Mouse (Mus musculus) adrenal gland, adult 2 months (tissue): ENCODE results near the gene Treh. TPM values are rescaled to one million over a fixed set of nuclear protein-coding genes. Genes with fewer than 3 reads are reported as not detected.

Experiments used
- DNase-seq: peaks from one replicate; pipeline ENCODE4 v3.0.0; 2021
- polyA plus RNA-seq: library from polyadenylated mRNA; depleted of rRNA; stranded (reverse); fragments of >200 nt; gene quantifications from 2 replicates; pipeline ENCODE4 v1.2.3, GENCODE M21; 2012; rRNA removed
- total RNA-seq, 2 experiments: library from RNA; stranded (reverse); gene quantifications; 2 replicates each; pipeline ENCODE4 v1.2.3; 2021

The Treh gene
- total and polyA plus RNA-seq, 3 experiments, result not detected

- peak; percentile 83 for DNase-seq
Measured at GRCm38 (mm10) chr9:44734524-44735494, 61.8 kb downstream of the Treh start, which contains the start of gene Phldb1. Gene Phldb1 (minus strand): TSS chr9:44735198.

- no peak for DNase-seq
Measured at GRCm38 (mm10) chr9:44735886-44736285, 62.9 kb downstream of the Treh start.

Other genes starting within 250 kb of the Treh start
- not detected for gene Foxr1, start 232.1 kb upstream of the Treh start, total RNA-seq
- gene Foxr1, start 232.1 kb upstream of the Treh start, polyA plus RNA-seq, result not detected in 2 replicates
- not detected for gene Upk2, start 218.3 kb upstream of the Treh start, total RNA-seq
- gene Upk2, start 218.3 kb upstream of the Treh start, polyA plus RNA-seq, result not detected in 2 replicates
- 10 to 100 TPM; 41.9 to 61.1 TPM for gene Bcl9l, start 190.4 kb upstream of the Treh start, total RNA-seq
- 62.7 and 64.5 TPM in 2 replicates for gene Bcl9l, start 190.4 kb upstream of the Treh start, polyA plus RNA-seq
- gene Cxcr5, start 111.4 kb upstream of the Treh start, total RNA-seq, result under 1 TPM in 1 of 2 experiments, not detected in 1; 0.17 TPM
- 0.15 and 0.26 TPM in 2 replicates for gene Cxcr5, start 111.4 kb upstream of the Treh start, polyA plus RNA-seq
- gene Ddx6, start 68.3 kb upstream of the Treh start, total RNA-seq, result 100 to 1,000 TPM; 114 to 121 TPM
- 7.2 and 9.1 TPM in 2 replicates for gene Ddx6, start 68.3 kb upstream of the Treh start, polyA plus RNA-seq
- 10 to 100 TPM; 24.9 to 54.1 TPM for gene Phldb1, start 62.0 kb downstream of the Treh start, total RNA-seq
- gene Phldb1, start 62.0 kb downstream of the Treh start, polyA plus RNA-seq, result 59.7 and 90.9 TPM in 2 replicates
- 100 to 1,000 TPM; 145 to 172 TPM for gene Arcn1, start 94.6 kb downstream of the Treh start, total RNA-seq
- 17.1 and 23.2 TPM in 2 replicates for gene Arcn1, start 94.6 kb downstream of the Treh start, polyA plus RNA-seq
- 100 to 1,000 TPM in 1 of 2 experiments, 10 to 100 TPM in 1; 73.0 to 102 TPM for gene Ift46, start 94.7 kb downstream of the Treh start, total RNA-seq
- 20.7 and 22.2 TPM in 2 replicates for gene Ift46, start 94.7 kb downstream of the Treh start, polyA plus RNA-seq
- 1 to 10 TPM; 3.1 to 9.8 TPM for gene Tmem25, start 126.1 kb downstream of the Treh start, total RNA-seq
- 15.7 and 22.1 TPM in 2 replicates for gene Tmem25, start 126.1 kb downstream of the Treh start, polyA plus RNA-seq
- gene Ttc36, start 129.8 kb downstream of the Treh start, total RNA-seq, result 1 to 10 TPM; 1.6 to 4.1 TPM
- gene Ttc36, start 129.8 kb downstream of the Treh start, polyA plus RNA-seq, result 16.6 and 21.5 TPM in 2 replicates
- 10 to 100 TPM; 20.0 to 38.4 TPM for gene Kmt2a, start 208.1 kb downstream of the Treh start, total RNA-seq
- 12.9 and 19.4 TPM in 2 replicates for gene Kmt2a, start 208.1 kb downstream of the Treh start, polyA plus RNA-seq
- gene Atp5l, start 247.5 kb downstream of the Treh start, total RNA-seq, result 100 to 1,000 TPM; 557 to 696 TPM
- 184 and 248 TPM in 2 replicates for gene Atp5l, start 247.5 kb downstream of the Treh start, polyA plus RNA-seq